Mouse (Mus musculus): Measurements from ENCODE around the gene Pfdn2.
A peak's percentile ranks its signal among the peaks of the same experiment; 100 is the strongest.

The Pfdn2 gene

GRCm38 (mm10) chr1:171355812-171356340, 10.4 kb downstream of the Pfdn2 start:
- DNase-seq (ENCODE audit: low spot score in 2 of 2), result peak in 1 of 2 experiments; percentile 21

GRCm38 (mm10) chr1:171356814-171357213, 11.3 kb downstream of the Pfdn2 start:
- no peak for DNase-seq (ENCODE audit: low spot score in 2 of 2)

GRCm38 (mm10) chr1:171358421-171358820, 13.0 kb downstream of the Pfdn2 start:
- DNase-seq (ENCODE audit: low spot score in 2 of 2), result peak in 1 of 2 experiments; percentile 30

GRCm38 (mm10) chr1:171360253-171360652, 14.8 kb downstream of the Pfdn2 start:
- no peak for DNase-seq (ENCODE audit: low spot score in 2 of 2)

GRCm38 (mm10) chr1:171360656-171361055, 15.2 kb downstream of the Pfdn2 start, which contains the start of gene Klhdc9:
TSS of gene Klhdc9 (minus strand) at chr1:171360798.
- peak; percentile 70 to 90 for DNase-seq (ENCODE audit: low spot score in 2 of 2)

GRCm38 (mm10) chr1:171361106-171362103, 15.9 kb downstream of the Pfdn2 start:
- peak; percentile 51 to 70 for DNase-seq (ENCODE audit: low spot score in 2 of 2)

- no peak for DNase-seq (ENCODE audit: low spot score in 2 of 2)
Observed at GRCm38 (mm10) chr1:171365934-171366333, 20.5 kb downstream of the Pfdn2 start.

- no peak for DNase-seq (ENCODE audit: low spot score in 2 of 2)
Observed at GRCm38 (mm10) chr1:171369845-171370556, 24.5 kb downstream of the Pfdn2 start, which contains the start of gene Nectin4. TSS of gene Nectin4 (plus strand) at chr1:171370099.

- no peak for DNase-seq (ENCODE audit: low spot score in 2 of 2)
Observed at GRCm38 (mm10) chr1:171372880-171373279, 27.4 kb downstream of the Pfdn2 start.

GRCm38 (mm10) chr1:171373946-171374345, 28.5 kb downstream of the Pfdn2 start:
- no peak for DNase-seq (ENCODE audit: low spot score in 2 of 2)

GRCm38 (mm10) chr1:171375646-171376097, 30.2 kb downstream of the Pfdn2 start:
- no peak for DNase-seq (ENCODE audit: low spot score in 2 of 2)

GRCm38 (mm10) chr1:171378298-171378697, 32.8 kb downstream of the Pfdn2 start:
- no peak for DNase-seq (ENCODE audit: low spot score in 2 of 2)

- DNase-seq (ENCODE audit: low spot score in 2 of 2), result peak; percentile 55 to 74
Observed at GRCm38 (mm10) chr1:171379935-171380599, 34.6 kb downstream of the Pfdn2 start.

- DNase-seq (ENCODE audit: low spot score in 2 of 2), result no peak
Observed at GRCm38 (mm10) chr1:171382096-171382620, 36.7 kb downstream of the Pfdn2 start.

- DNase-seq (ENCODE audit: low spot score in 2 of 2), result no peak
Observed at GRCm38 (mm10) chr1:171384361-171384760, 38.9 kb downstream of the Pfdn2 start.

GRCm38 (mm10) chr1:171385171-171385570, 39.7 kb downstream of the Pfdn2 start:
- no peak for DNase-seq (ENCODE audit: low spot score in 2 of 2)

GRCm38 (mm10) chr1:171387099-171387498, 41.6 kb downstream of the Pfdn2 start:
- DNase-seq (ENCODE audit: low spot score in 2 of 2), result peak in 1 of 2 experiments; percentile 18

GRCm38 (mm10) chr1:171388376-171389102, 43.1 kb downstream of the Pfdn2 start, which contains the start of gene Arhgap30:
TSS of gene Arhgap30 (plus strand) at chr1:171388954.
- peak; percentile 65 to 72 for DNase-seq (ENCODE audit: low spot score in 2 of 2)

GRCm38 (mm10) chr1:171390101-171390500, 44.6 kb downstream of the Pfdn2 start:
- peak; percentile 48 to 60 for DNase-seq (ENCODE audit: low spot score in 2 of 2)

GRCm38 (mm10) chr1:171401821-171402220, 56.4 kb downstream of the Pfdn2 start:
- no peak for DNase-seq (ENCODE audit: low spot score in 2 of 2)

All from spleen, postnatal 14 days (tissue).